Mouse (Mus musculus) testis, adult 2 months (tissue): ENCODE results near the gene Ddn.

Experiments
- CTCF ChIP-seq: fragments of 200-500 bp; IDR thresholded peaks from 2 replicates; pipeline ENCODE4 v1.5.1; 2012; ENCODE audit warnings: low read depth, mild to moderate bottlenecking, inconsistent platforms, low read length, moderate library complexity; ENCODE audit not compliant: control insufficient read depth, insufficient read depth, insufficient replicate concordance
- POLR2A ChIP-seq: fragments of 200-500 bp; IDR thresholded peaks from 2 replicates; pipeline ENCODE4 v1.6.1; 2012; ENCODE audit warnings: low read depth, mild to moderate bottlenecking, inconsistent platforms, low read length, moderate library complexity; ENCODE audit not compliant: control insufficient read depth

DNA sequence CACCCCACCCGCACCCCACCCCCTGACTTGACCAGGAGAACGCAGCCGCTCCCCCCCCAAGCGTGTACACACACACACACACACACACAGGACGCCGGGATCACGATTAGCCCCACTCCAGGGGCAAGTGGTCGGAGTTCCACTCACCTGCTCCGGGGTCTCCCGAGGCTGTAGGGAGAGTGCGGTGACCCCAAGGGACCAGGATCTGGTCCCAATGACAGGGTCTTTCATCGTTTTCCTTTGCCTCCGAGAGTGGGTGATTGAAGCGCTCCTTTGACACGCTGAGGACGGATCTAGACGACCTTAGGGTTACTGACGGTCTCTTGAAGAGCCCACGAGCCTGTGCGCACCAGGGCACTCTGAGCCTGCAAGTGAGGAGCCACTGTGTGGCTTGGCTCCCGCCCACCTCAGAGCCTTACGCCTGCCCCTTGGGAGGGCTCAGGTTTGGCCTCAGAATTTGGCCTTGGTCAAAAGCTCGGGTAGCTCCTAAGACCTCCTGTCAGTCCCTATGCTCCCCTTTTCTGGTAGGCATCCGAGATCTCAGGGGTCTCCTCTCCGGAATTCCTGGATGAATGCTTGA, 31.0 kb downstream of the Ddn start:
- TF ChIP-seq CTCF = no peak
- no peak for TF ChIP-seq POLR2A
